Mouse (Mus musculus) erythroblast, embryonic 14.5 days (primary cell): ENCODE data around the gene Agps. TPM values are rescaled to one million over a fixed set of nuclear protein-coding genes. Genes with fewer than 3 reads are reported as not detected.

Source experiments
- H3K27me3 ChIP-seq: 2 replicates; pipeline ENCODE4 v1.6.1; 2012; ENCODE audit warnings: inconsistent platforms; ENCODE audit not compliant: control insufficient read depth
- H3K36me3 ChIP-seq: 2 replicates; pipeline ENCODE4 v1.6.1; 2012; ENCODE audit warnings: mild to moderate bottlenecking, inconsistent platforms; ENCODE audit not compliant: control insufficient read depth
- H3K4me1 ChIP-seq: 2 replicates; pipeline ENCODE4 v1.6.1; 2012; ENCODE audit warnings: inconsistent platforms; ENCODE audit not compliant: control insufficient read depth
- H3K4me3 ChIP-seq: replicated peaks from 2 replicates; pipeline ENCODE3; 2012; ENCODE audit warnings: moderate library complexity, mild to moderate bottlenecking, inconsistent platforms
- H3K9me3 ChIP-seq: 2 replicates; pipeline ENCODE4 v1.6.1; 2012; ENCODE audit warnings: low read length, inconsistent platforms, mixed read lengths; ENCODE audit not compliant: control insufficient read depth
- GATA1 ChIP-seq: IDR thresholded peaks from 2 replicates; pipeline ENCODE4 v1.6.1; 2012; ENCODE audit warnings: low read length, inconsistent platforms, mixed read lengths
- TAL1 ChIP-seq: IDR thresholded peaks from 3 replicates; pipeline ENCODE4 v1.6.1; 2012; ENCODE audit warnings: low read length, inconsistent platforms, mixed read lengths
- polyA plus RNA-seq: library from polyadenylated mRNA; stranded (reverse); fragments of >175 nt; gene quantifications from 2 replicates; pipeline ENCODE4 v1.2.3, GENCODE M21; 2012

The Agps gene
- 0.11 and 0.17 TPM in 2 replicates for polyA plus RNA-seq

DNA sequence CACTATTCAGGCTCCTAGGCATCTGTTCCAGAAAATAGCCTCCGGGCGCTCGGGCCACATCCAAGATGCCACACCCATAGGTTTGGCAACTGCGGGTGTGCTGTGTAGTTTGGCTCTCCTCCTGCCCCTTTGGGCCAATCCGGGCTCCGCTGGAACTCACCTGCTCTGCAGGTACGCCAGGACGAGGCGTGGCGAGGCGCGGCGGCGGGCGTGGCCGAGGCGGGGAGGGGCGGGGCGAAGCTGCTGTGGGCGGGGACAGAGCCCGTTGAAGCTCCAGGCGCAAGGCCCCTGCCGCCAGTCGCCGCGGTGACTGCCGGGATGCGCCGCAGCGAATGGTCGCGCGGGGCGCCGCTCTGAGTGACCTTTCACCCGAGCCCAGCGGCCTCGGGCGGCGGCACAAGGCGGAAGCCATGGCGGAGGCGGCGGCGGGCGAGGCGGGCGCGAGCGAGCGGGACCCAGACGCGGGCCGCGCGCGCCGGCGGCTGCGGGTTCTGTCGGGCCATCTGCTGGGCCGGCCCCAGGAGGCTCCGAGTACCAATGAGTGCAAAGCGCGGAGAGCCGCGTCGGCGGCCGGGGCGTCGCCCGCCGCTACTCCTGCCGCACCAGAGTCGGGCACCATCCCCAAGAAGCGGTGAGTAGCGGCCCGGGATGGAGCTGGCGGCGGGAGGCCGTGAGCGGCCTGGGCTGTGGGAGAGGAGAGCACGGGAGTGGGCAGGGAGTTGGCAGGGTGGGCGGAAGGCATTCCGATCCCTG, at the start of gene Agps:
TSS of gene Agps (plus strand) at position 297 of the 753 bp plus-strand sequence.
- Histone ChIP-seq H3K27me3 (no peaks in the 10 kb centered on the region), H3K36me3 (peaks cover 22% of the 10 kb centered on the region), H3K9me3 (no peaks in the 10 kb centered on the region), H3K4me1 (peaks cover 34% of the 10 kb centered on the region), H3K4me3 (peak within 1 kb of the TSS; percentile 90)
- TF ChIP-seq TAL1 (no peak), GATA1 (no peak)

DNA sequence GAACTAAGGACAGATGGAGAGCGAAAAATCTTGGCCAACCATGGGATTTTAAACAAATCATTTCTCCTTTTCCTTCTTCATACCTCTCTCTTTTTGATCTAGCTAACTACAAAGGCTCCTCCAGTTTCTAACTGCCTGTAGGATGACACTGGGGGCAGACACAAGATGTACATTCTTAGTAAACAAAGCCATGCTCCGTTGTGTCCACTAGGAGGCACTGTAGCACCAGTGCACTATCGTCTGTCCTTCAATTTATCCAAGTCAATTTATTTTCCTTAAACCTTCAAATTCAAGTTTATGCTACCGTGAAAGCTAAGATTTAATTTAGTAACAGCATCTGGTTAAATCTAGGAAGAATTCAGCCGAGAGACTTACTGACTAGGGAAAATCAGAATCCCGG, 45.9 kb upstream of the Agps start:
- no peak for TF ChIP-seq TAL1
- no peak for TF ChIP-seq GATA1
- H3K27me3 ChIP-seq, result 0 out of 2 replicates have a peak, but pooled peaks cover 3% of the 10 kb centered on the region
- H3K9me3 ChIP-seq, result no peaks in the 10 kb centered on the region
- no peaks in the 10 kb centered on the region for H3K36me3 ChIP-seq
- H3K4me3 ChIP-seq, result no peak overlapping the region
- H3K4me1 ChIP-seq, result no peaks in the 10 kb centered on the region

DNA sequence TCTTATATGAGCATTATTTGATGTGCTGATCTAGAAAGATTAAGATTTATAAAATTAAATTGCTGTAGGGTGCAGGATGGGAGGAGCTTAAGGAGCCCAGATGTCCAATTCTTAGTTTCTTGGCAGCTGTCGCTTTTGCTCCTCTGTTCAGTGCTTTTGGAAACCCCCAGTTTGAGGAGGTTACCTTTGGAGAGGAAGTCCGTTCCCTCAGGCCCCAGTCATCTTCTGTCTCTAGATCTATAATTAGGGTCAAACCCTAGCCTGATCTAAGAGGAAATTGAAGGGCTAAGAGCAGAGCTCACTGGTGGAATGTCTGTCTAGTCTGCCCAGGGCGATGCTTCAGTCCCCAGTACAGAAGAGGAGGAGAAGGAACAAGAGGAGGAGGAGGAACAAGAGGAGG, 43.5 kb upstream of the Agps start:
- peaks cover 8% of the 10 kb centered on the region for H3K4me1 ChIP-seq
- no peak overlapping the region for H3K4me3 ChIP-seq
- H3K36me3 ChIP-seq, result no peaks in the 10 kb centered on the region
- H3K9me3 ChIP-seq, result no peaks in the 10 kb centered on the region
- 0 out of 2 replicates have a peak, but pooled peaks cover 3% of the 10 kb centered on the region for H3K27me3 ChIP-seq
- TF ChIP-seq GATA1, result no peak
- no peak for TF ChIP-seq TAL1

DNA sequence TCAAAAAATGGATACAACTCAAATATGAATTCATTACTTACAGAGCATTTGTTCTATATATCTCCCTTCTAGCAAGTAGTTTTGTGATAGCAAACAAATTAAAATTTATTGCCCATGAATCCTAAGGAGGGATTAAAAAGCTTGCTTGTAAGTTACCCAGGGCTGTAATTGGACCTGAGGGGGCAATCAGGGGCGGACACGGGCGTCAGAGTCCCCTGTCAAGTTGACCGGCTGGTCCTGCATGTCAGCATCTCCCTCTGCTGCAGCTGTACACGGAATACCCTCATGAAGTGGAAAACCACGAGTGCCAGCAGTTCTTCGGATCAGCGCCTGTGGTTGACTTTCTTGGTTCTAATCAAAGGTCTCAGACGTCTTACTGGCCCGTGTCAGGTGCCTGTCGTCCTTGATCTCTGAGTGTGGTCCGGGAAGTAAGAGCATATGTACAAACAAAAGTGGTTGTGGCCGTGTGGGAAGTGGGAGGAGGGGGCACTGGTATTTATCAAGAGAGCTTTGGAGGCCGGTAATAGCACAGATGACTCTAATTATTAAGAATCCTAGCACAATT, 41.9 kb upstream of the Agps start:
- 0 out of 2 replicates have a peak, but pooled peaks cover 3% of the 10 kb centered on the region for H3K27me3 ChIP-seq
- no peaks in the 10 kb centered on the region for H3K9me3 ChIP-seq
- TF ChIP-seq GATA1, result no peak
- peaks cover 8% of the 10 kb centered on the region for H3K4me1 ChIP-seq
- no peaks in the 10 kb centered on the region for H3K36me3 ChIP-seq
- no peak overlapping the region for H3K4me3 ChIP-seq

- H3K36me3 ChIP-seq, result no peaks in the 10 kb centered on the region
- 0 out of 2 replicates have a peak, but pooled peaks cover 3% of the 10 kb centered on the region for H3K27me3 ChIP-seq
- no peaks in the 10 kb centered on the region for H3K9me3 ChIP-seq
- no peak for TF ChIP-seq TAL1
- no peak for TF ChIP-seq GATA1
- peaks cover 8% of the 10 kb centered on the region for H3K4me1 ChIP-seq
- H3K4me3 ChIP-seq, result peak overlapping the region; percentile 42
Measured at GRCm38 (mm10) chr2:75791561-75792308, 40.2 kb upstream of the Agps start.

- H3K9me3 ChIP-seq, result no peaks in the 10 kb centered on the region
- H3K4me3 ChIP-seq, result no peak overlapping the region
- H3K27me3 ChIP-seq, result 0 out of 2 replicates have a peak, but pooled peaks cover 3% of the 10 kb centered on the region
- peaks cover 8% of the 10 kb centered on the region for H3K4me1 ChIP-seq
- TF ChIP-seq TAL1, result no peak
- no peak for TF ChIP-seq GATA1
- H3K36me3 ChIP-seq, result no peaks in the 10 kb centered on the region
Measured at GRCm38 (mm10) chr2:75792377-75793203, 39.4 kb upstream of the Agps start.

DNA sequence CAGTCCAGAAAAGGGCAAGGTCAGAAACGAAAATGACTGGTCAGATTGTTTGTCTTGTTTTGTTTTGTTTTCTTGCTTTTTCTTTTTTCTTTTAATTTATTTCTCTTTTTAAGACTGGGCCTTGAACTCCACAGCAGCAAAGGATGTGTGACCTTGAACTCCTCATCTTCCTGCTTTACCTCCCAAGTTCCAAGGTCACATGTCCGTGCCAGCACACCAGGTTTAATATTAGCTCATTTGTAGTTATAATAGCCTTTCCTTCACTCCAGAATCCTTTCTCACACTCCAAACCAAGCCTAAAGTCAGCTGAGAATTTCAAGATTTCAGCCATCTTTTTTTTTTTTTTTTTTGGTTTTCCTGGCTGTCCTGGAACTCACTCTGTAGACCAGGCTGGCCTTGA, 35.8 kb upstream of the Agps start:
- Histone ChIP-seq H3K4me3 (no peak overlapping the region), H3K27me3 (no peaks in the 10 kb centered on the region), H3K9me3 (no peaks in the 10 kb centered on the region), H3K36me3 (no peaks in the 10 kb centered on the region), H3K4me1 (peaks cover 8% of the 10 kb centered on the region)
- no peak for TF ChIP-seq GATA1
- TF ChIP-seq TAL1, result no peak

GRCm38 (mm10) chr2:75798434-75798970, 33.5 kb upstream of the Agps start:
- Histone ChIP-seq H3K36me3 (no peaks in the 10 kb centered on the region), H3K4me1 (no peaks in the 10 kb centered on the region), H3K4me3 (no peak overlapping the region), H3K9me3 (no peaks in the 10 kb centered on the region), H3K27me3 (no peaks in the 10 kb centered on the region)
- no peak for TF ChIP-seq GATA1
- no peak for TF ChIP-seq TAL1
